Mouse (Mus musculus): ENCODE measurements around the gene Plrg1.

The Plrg1 gene

DNA sequence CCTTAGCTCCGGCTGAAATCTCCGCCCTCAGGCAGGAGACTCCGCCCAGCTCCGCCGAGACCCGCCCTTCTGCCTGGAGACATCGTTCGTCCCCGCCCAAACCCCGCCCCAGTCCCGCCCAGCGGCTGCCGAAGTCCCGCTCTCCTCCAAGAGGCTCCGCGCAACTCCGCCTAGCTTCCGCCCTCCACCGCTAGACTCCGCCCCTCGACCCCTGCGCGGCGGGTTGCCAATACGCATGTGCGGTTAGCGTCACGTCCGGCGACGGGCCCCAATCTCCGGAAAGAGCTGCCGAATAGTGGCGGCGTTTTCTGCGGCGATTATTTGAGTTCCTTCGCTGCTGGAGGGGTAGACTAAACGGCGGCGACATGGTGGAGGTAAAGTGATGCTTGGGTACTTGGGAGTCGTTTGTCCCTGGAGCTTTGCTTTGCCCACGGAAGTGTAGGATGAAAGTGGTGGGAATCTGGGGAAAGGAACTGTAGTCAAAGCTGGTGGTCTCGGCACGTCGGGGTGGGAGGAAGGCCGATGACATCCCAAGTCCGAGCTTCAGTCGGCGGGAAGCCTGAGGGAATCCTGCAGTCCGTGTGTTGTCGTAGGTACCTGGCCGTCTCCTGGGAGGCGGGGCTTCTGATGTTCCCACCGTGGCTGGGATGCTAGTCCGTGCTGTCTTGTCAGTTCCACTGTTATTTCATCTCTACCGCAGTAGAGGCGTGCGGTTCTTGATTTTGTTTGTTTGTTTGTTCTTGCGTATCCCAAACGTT, at the start of gene Plrg1:
Gene Plrg1 (plus strand): TSS at position 242 of the 758 bp plus-strand sequence.
- DNase-seq (ENCODE audit: low read depth, low spot score) = peak; percentile 100

DNA sequence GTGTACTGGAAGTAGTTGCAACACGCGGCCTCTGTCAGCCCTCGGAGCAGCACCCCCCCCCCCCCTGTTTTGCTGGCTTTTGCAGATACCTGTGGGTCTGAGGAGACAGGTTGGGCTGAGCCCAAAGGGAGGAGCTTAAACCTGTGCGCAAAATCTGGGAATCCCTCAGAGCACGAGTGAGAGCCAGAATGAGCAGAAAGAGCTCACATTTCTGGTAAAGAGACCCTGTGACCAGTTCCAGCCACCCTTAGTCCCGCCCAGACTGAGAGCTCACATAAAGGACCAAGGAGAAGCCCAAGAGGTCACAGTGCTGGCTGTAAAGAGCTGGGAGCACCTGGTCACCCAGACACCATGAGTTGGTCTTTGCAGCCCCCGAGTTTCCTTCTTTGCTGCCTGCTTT, 47.8 kb upstream of the Plrg1 start, which contains the start of gene Fgg:
Gene Fgg (plus strand): TSS at position 168 of the 400 bp plus-strand sequence.
- DNase-seq (ENCODE audit: low read depth, low spot score) = no peak

DNA sequence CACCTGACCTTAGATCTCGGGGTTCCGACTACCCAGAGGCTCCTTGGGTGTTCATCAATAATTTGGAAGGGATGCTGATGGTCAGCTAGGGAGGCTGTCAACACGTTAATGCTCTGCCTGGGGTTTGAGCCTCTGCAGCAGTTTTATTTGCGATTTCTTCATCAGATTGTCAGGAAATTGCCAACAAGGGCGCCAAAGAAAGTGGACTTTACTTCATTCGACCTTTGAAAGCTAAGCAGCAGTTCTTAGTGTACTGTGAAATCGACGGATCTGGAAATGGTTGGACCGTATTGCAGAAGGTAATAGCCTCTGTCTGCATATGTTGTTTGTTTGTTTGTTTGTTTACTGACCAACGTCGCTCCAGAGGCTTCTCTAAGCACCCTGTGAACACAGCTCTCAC, 45.0 kb upstream of the Plrg1 start:
- DNase-seq (ENCODE audit: low read depth, low spot score) = no peak

DNA sequence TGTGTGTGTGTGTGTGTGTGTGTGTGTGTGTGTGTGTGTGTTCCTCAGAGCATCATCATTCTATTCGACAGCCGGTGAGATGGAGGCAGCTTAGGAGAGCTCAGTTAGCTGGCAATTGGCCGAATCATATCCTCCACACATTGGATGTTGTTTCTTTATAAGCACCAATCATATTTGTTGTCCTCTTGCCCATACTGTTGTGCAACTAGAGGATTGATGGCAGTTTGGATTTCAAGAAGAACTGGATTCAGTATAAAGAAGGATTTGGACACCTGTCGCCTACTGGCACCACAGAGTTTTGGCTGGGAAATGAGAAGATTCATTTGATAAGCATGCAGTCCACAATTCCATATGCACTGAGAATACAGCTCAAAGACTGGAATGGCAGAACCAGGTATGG, 44.2 kb upstream of the Plrg1 start:
- no peak for DNase-seq (ENCODE audit: low read depth, low spot score)

DNA sequence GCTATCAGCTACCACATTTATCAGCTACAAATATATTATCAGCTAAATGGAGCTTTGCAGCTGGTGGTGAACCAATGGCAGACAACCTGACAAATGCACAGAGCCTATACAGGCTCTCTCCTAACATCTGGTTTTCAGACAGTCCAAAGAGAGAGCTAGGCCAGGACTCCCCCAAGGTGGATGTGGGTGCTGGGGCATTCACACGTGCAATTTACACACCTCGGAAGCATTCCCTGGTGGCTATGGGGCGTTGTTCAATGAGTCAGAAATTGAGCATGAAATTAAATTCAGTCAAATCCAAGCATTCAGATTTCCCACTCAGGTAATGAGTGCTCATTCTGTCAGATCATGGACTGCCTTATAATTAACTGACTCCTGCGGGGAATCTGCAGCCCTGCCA, 43.8 kb upstream of the Plrg1 start:
- no peak for DNase-seq (ENCODE audit: low read depth, low spot score)

DNA sequence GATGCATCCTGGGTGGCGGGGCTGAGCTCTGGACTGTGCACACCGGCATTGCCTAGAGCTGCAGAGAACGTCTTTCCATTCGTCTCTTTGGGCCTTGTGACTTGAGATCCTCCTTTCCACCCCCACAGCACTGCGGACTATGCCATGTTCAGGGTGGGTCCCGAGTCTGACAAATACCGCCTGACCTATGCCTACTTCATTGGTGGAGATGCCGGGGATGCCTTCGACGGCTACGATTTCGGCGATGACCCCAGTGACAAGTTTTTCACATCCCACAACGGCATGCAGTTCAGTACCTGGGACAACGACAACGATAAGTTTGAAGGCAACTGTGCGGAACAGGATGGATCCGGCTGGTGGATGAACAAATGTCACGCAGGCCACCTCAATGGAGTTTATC, 42.7 kb upstream of the Plrg1 start:
- no peak for DNase-seq (ENCODE audit: low read depth, low spot score)

DNA sequence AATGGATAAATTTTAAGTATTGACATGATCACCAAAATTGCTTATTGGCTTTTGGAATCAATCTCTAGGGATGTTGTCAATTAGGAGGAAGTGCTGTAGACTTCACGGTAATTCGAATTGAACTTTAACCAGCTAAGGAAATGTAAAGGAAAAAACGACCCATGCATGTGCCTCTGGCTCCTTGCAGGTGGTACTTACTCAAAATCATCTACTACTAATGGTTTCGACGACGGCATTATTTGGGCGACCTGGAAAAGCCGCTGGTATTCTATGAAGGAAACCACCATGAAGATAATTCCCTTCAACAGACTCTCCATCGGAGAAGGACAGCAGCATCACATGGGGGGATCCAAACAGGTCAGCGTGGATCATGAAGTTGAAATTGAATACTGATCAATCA, 41.4 kb upstream of the Plrg1 start:
- DNase-seq (ENCODE audit: low read depth, low spot score) = no peak

DNA sequence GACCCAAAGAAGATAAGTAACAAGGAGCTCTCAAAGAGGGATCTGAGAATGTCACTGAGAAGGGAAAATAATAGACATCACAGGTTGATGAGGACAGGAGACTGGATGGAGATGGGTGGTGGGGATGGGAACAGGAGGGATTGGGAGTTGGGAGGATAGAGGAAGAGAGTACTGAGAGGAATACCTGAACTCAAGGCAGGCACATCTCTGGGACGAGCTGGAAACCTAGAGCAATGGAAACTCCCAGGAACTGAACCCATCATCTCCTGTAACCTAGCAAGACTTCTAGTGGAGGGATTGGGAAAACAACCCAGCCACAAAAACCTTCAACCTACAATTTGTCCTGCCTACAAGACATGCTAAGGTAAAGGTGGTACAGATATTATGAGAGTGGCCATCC, 39.1 kb upstream of the Plrg1 start:
- no peak for DNase-seq (ENCODE audit: low read depth, low spot score)

DNA sequence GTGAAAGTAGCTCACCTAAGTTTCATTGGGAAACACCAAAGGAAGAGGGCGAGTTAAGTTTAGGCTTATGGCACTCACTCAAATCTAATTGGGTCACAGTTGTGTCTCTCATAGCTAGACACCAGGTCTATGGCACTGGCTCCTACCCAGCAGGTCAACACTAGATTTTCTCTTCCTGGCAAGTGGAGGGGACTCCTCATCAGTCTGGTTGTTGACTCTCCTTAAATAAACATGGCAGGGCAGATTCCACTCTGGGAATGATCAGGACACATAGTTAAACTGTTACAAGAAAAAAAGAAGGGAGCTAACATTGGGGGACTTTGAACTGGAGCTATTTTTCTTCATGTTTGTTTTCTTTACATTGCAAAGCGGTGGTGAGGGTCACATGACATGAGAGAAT, 34.9 kb upstream of the Plrg1 start:
- DNase-seq (ENCODE audit: low read depth, low spot score) = no peak

DNA sequence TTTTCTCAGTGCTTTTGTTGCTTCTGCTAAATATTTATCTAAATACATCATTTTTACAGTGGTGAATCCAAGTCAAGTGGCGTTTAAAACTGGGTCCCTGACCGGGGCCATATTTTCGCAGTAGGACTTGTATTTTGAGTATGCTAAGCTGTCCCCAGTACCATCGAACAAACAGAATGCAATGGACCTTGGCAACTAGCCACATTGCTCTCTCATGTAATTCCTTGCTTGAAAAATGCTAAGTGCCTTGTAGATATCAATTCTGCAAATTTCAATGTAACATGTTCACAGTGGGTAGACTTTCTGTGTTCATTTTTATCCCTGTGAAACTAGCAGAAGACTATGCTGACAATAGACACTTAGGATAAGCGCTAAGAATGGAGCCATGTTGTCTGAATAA, 34.1 kb upstream of the Plrg1 start:
- DNase-seq (ENCODE audit: low read depth, low spot score) = no peak

DNA sequence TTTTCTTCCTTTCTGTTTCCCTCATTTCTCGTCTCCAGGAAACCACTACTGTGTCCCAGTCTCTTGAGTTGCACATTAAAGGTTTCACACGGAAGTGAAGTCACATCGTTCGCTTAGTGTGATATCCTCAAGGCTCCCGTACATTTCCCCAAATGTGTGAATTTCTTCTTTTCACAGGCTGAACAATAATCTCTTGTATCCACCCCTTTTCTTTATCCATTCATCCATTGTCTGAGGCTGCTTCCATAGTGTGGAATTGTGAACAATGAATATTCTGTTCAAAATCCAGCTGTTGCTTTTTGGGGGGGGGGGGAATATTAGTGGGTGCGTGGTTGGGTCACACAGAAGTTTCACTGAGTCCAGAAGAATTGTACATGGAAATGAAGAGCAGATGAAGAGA, 30.3 kb upstream of the Plrg1 start:
- no peak for DNase-seq (ENCODE audit: low read depth, low spot score)

DNA sequence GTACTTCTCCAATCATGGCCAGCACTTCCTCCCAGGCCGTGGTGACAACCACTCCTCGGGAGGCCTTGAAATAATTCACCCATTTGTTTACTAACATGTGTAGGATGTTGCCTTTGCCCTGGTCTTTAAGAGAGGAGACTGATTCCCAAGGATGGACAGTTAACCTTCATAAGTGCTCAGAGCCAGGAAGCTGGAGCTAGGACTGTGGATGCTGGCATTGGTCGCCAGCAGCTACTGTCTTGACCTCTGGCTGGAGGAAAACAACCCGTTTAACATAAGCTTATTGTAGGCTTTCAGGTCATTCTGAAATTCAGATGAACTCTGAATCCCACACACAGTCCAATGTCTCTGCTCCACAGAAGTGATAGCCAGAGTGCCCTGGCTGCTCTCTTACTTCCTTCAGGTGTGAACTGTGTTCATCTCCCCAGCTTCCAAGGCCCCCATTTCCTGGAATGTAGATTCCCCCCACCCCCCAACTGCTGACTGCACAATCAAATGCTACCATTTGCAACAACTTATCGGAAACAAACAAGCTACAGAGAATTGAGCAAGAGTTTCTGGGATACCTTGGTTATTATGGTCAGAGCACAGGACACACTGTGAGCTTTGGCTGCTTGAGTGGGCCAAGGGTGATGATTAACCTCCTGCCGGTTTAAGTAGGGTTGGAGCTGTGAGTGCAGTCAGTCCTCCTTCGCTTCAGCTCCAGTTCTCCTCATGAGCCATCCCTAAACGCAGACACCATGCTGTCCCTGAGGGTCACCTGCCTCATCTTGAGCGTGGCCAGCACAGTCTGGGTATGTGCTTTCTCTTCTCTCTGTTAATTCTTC, 29.6 kb upstream of the Plrg1 start, which contains the start of gene Fga:
Gene Fga (plus strand): TSS at position 602 of the 827 bp plus-strand sequence.
- no peak for DNase-seq (ENCODE audit: low read depth, low spot score)

DNA sequence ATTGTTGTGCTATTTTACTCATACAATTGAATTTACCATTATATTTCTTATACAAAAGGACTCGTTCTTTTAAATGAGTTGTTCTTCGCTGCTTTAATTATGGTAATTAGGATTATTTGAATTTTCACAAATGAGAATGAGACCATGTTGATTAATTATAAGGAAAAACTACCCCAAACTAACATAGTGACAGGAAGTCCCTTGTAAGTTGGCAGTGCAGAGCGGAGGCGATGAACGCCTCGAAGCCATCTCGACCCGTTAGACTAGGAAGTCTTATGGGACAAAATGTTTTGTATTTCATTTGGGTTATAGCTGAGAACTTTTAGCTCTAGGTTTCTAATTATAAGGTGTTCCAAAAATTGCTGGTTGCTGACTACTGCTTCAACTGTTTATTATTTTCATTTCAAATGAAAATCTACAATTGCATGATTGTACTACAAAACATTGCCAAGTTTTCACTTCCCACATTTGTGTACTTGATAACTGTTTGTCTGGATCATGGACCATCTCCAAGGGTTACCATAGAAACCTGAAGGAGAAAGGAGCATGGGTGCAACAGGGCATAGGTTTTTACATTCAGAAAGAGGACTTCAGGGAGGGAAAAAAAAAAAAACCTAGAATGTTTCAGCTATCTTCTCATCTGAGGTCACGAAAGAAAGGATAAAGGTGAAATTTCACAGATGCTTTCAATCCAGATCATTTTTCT, 27.6 kb upstream of the Plrg1 start:
- DNase-seq (ENCODE audit: low read depth, low spot score) = no peak

DNA sequence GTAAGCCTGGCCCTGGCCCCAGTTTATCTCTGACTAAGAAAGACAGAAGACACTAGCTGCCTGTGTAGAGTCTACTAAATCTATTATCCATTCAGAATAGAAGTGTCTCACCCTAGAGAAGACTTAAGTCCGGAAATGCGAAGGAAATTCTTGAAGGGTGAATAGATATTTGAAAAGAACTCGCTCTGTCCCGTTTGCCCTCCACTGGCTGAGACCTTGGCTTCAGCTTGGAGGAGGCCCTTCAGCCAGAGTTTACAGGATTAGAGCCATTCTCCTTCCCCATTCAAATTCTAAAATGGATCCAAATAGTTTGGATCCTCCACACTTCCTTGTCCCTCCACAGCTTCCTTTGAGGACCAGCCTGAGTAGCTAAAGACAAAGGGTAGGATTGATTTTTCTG, 25.0 kb upstream of the Plrg1 start:
- DNase-seq (ENCODE audit: low read depth, low spot score) = no peak

DNA sequence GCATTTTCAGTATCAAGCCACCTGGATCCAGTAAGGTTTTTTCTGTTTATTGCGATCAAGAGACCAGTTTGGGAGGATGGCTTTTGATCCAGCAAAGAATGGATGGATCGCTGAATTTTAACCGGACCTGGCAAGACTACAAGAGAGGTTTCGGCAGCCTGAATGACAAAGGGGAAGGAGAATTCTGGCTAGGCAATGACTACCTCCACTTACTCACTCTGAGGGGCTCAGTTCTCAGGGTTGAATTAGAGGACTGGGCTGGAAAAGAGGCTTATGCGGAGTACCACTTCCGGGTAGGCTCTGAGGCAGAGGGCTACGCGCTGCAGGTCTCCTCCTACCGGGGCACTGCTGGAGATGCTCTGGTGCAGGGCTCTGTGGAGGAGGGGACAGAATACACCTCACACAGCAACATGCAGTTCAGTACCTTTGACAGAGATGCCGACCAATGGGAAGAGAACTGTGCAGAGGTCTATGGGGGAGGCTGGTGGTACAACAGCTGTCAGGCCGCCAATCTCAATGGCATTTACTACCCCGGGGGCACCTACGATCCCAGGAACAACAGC, 22.5 kb upstream of the Plrg1 start:
- DNase-seq (ENCODE audit: low read depth, low spot score) = peak; percentile 3

DNA sequence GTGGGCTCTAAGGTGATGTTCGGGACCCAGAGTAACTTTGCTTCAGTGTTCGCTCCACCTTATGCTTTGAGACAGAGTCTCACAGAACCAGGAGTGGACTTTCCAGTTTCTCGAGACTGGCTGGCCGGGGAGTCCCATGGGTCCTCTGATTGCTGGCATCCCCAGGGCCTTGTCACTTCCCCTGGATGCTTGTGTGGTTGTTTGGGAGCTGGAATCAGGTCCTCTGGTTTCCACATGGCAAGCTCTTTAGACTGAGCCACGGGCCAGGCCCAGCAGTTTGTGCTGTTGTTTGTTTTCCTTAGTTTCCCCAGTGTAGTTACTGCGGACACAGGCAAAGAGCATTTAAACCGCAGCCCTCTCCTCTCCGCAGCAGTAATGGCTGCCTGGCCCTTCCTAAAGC, 21.5 kb upstream of the Plrg1 start:
- no peak for DNase-seq (ENCODE audit: low read depth, low spot score)

DNA sequence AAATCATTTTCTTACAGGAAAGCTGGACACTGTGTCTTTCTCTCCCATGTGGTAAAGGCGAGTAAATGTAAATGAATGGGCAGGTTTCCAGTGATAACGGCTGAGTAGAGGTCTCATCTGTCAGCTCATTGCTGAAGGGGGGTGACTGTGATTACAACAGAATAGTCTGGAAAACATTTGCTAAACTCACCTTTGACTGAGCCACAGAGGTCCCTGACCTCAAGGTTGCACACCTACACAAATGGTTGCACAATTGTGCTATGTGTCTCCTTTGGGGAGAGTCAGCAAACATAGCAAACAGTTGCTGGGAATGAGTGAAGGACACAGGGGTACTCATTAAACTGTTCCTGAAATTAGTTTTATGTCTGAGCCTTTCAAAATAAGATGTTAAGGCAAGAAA, 16.5 kb upstream of the Plrg1 start:
- DNase-seq (ENCODE audit: low read depth, low spot score) = no peak

DNA sequence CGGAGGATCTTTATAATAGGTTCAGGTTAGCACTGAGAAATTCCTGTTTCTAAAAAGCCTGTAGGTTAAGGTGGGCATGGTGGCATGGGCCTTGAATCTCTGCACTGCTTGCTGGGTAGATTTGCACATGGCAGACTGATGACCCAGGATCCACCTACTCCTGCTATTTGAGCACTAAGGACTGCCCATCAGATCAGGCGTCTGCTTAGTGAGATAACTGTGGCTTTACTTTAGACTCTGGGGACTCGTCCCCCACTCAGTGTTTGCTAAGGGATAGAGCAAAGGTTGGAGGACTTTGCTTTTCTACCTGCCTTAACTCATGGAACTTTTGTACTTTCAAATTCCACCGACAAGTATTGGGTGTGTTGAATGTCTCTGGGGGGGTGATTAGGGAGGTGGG, 15.7 kb upstream of the Plrg1 start:
- no peak for DNase-seq (ENCODE audit: low read depth, low spot score)

DNA sequence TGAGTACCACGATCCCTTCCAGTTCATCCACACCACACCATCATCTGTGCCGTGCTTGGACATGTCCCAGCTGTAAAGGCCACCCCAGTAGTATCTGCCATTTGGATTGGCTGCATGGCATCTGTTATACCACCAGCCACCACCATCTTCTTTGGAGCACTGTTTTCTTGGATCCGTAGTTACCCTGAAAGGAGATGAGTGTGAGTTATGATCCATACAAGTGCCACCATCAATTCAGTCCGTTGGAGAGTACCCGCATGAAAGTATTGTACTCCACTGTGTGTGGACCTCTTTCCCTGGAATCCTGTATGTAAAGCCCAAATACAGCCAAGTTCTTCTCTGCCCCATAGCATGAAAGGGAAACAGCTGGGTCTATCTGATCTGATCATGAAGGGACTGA, 12.9 kb upstream of the Plrg1 start:
- no peak for DNase-seq (ENCODE audit: low read depth, low spot score)

DNA sequence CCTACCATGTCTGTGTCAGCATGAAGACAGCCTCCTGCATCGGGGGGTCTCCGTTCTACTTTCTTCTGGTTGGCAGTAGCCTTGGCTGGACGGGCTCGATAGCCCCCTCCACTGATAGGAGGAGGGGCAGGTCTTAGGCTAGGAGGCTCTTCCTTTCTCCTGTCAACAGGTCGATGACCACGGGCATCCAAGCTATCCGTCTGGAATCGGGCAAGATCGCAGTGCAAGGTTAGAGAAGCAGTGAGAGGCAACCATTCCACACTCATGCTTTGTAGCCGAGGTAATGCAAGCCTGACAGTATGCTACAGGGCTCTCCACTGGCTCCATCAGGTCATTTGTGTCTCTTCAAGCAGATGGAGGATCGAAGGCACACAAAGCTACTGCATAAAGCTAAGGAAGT, 8.7 kb upstream of the Plrg1 start:
- no peak for DNase-seq (ENCODE audit: low read depth, low spot score)

DNA sequence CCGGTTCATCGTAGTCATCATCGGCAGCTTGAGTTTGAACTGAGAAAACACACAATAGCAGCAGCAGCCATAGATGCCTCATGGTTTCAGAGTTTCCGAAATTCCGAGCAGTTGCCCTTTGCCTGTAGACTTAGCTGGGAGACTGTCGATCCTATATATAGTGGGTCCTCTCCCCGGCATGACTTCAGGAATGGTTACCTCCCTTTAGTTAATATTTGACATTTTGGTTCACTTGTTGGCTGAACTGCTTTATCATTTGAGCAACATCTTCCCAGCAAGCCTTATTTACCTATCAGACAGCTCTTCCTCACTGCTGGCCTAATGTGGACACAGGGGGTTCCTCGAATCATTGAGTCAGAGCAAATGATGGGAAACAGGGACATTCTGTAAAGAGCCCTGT, 5.6 kb upstream of the Plrg1 start, which contains the start of gene Fgb:
Gene Fgb (minus strand): TSS at position 184 of the 400 bp plus-strand sequence.
- no peak for DNase-seq (ENCODE audit: low read depth, low spot score)

DNA sequence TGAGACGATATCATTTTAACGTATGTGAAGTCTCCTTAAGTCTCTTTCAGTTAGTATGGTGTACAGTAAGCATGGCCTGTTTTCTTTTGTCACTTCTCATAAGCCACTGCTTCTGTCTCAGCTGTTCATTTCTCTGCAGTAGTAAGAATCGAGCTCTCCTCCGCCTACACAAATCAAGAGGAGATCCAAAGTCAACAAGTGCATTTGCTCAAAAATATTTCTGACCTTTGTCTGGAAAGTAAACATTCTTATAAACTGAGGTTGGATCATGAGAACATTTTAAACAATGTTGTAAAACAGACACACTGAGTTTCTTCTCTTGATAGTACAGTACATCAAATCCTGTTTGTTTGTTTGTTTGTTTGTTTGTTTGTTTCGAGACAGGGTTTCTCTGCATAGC, 4.7 kb upstream of the Plrg1 start:
- no peak for DNase-seq (ENCODE audit: low read depth, low spot score)
